Mouse (Mus musculus) heart, embryonic 15.5 days (tissue): ENCODE measurements at regions not wholly inside any gene's neighbourhood (a gene's known extent, or its start where the extent isn't known, plus 50 kb on each side); places are given as distances from the start of the nearest gene placed in this dataset.

ENCODE experiments used
- ATAC-seq: fragments of 200-750 bp; cut with Nextera tagmentation; replicated peaks from 2 replicates; pipeline ENCODE4 v1.8.0; 2017; ENCODE audit warnings: low read depth, moderate TSS enrichment; ENCODE audit not compliant: insufficient number of reproducible peaks, insufficient read depth, low FRiP score
- H3K27ac ChIP-seq: fragments of 300-500 bp; sonication (generic); 2 replicates; pipeline ENCODE4 v1.5.1; 2015; ENCODE audit warnings: mild to moderate bottlenecking, inconsistent platforms
- H3K27me3 ChIP-seq: fragments of 300-500 bp; sonication (generic); 2 replicates; pipeline ENCODE4 v1.6.1; 2015; ENCODE audit warnings: inconsistent platforms
- H3K36me3 ChIP-seq: fragments of 300-500 bp; sonication (generic); 2 replicates; pipeline ENCODE4 v1.6.1; 2015; ENCODE audit warnings: mild to moderate bottlenecking, inconsistent platforms
- H3K4me1 ChIP-seq: fragments of 300-500 bp; sonication (generic); replicated peaks from 2 replicates; pipeline ENCODE4 v1.6.1; 2015; ENCODE audit warnings: inconsistent platforms
- H3K4me2 ChIP-seq: fragments of 300-500 bp; sonication (generic); 2 replicates; pipeline ENCODE4 v1.6.1; 2015; ENCODE audit warnings: inconsistent platforms, mild to moderate bottlenecking, moderate library complexity
- H3K4me3 ChIP-seq: fragments of 300-500 bp; sonication (generic); 2 replicates; pipeline ENCODE4 v1.5.1; 2015; ENCODE audit warnings: mild to moderate bottlenecking, inconsistent platforms
- H3K9ac ChIP-seq: fragments of 300-500 bp; sonication (generic); 2 replicates; pipeline ENCODE4 v1.6.1; 2015; ENCODE audit warnings: mild to moderate bottlenecking, inconsistent platforms
- H3K9me3 ChIP-seq: fragments of 300-500 bp; sonication (generic); replicated peaks from 2 replicates; pipeline ENCODE4 v1.6.1; 2016; ENCODE audit warnings: inconsistent platforms
- WGBS: fragments of 180-500 bp; shearing (Covaris S2); methylation state at CpG from one replicate; pipeline ENCODE4 v1.1.7; 2015; ENCODE audit warnings: mixed read lengths; 5-methylcytosine and 5-hydroxymethylcytosine counted together

DNA sequence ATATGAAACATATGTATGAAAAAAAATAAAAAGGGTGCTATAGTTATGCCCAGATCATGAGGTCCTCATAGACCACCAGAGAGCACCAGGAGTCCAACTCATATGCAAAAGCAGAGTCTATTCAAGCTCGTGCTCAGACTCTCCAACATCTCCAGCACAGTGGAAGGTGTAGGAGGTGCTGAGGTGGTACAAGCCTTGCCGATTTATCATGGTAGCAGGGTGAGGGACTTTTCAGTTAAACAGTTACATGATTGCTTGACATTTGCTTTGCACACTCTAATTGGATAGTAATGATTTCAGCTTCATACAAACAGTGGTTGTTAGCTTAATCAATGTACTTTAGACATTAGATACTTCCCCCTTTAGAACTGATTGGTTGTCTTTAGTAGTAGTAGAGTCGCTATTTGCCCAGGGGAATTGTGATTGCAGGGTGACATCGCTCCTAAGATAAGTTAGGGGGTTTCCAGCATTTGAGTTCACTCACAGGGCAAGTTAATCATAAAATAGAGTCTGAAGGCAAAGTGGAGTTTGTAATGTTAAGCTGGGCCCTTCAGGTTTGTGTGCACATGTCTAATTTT lies 162.3 kb upstream of the Cdh9 start:
- Histone ChIP-seq H3K4me2 (no peak overlapping the region), H3K36me3 (no peaks in the 10 kb centered on the region), H3K4me3 (no peak overlapping the region), H3K27ac (no peak overlapping the region), H3K9me3 (no peaks in the 10 kb centered on the region), H3K9ac (no peak overlapping the region), H3K27me3 (no peaks in the 10 kb centered on the region), H3K4me1 (no peaks in the 10 kb centered on the region)
- ATAC-seq, result no peak
- WGBS, result 67% methylated on average over 4 of the region's 4 CpGs

GRCm38 (mm10) chr15:16566799-16567198 lies 161.8 kb upstream of the Cdh9 start:
- H3K9ac ChIP-seq, result no peak overlapping the region
- no peaks in the 10 kb centered on the region for H3K27me3 ChIP-seq
- ATAC-seq, result no peak
- H3K4me3 ChIP-seq, result no peak overlapping the region
- H3K36me3 ChIP-seq, result no peaks in the 10 kb centered on the region
- no peaks in the 10 kb centered on the region for H3K4me1 ChIP-seq
- H3K27ac ChIP-seq, result no peak overlapping the region
- H3K4me2 ChIP-seq, result no peak overlapping the region
- H3K9me3 ChIP-seq, result no peaks in the 10 kb centered on the region

- Histone ChIP-seq H3K9ac (no peak overlapping the region), H3K36me3 (no peaks in the 10 kb centered on the region), H3K4me1 (no peaks in the 10 kb centered on the region), H3K4me3 (no peak overlapping the region), H3K4me2 (no peak overlapping the region), H3K9me3 (no peaks in the 10 kb centered on the region), H3K27ac (no peak overlapping the region), H3K27me3 (no peaks in the 10 kb centered on the region)
- ATAC-seq, result no peak
- WGBS, result 75% methylated on average over 5 of the region's 5 CpGs
These were observed 111.7 kb upstream of the Cdh9 start for GRCm38 (mm10) chr15:16616812-16617211.

GRCm38 (mm10) chr15:16629341-16630121 lies 99.0 kb upstream of the Cdh9 start:
- H3K4me1 ChIP-seq, result no peaks in the 10 kb centered on the region
- no peaks in the 10 kb centered on the region for H3K27me3 ChIP-seq
- H3K27ac ChIP-seq, result no peak overlapping the region
- ATAC-seq, result no peak
- H3K9ac ChIP-seq, result no peak overlapping the region
- no peak overlapping the region for H3K4me3 ChIP-seq
- no peaks in the 10 kb centered on the region for H3K9me3 ChIP-seq
- no peaks in the 10 kb centered on the region for H3K36me3 ChIP-seq
- H3K4me2 ChIP-seq, result no peak overlapping the region
- WGBS, result 90% methylated on average over 8 of the region's 8 CpGs

DNA sequence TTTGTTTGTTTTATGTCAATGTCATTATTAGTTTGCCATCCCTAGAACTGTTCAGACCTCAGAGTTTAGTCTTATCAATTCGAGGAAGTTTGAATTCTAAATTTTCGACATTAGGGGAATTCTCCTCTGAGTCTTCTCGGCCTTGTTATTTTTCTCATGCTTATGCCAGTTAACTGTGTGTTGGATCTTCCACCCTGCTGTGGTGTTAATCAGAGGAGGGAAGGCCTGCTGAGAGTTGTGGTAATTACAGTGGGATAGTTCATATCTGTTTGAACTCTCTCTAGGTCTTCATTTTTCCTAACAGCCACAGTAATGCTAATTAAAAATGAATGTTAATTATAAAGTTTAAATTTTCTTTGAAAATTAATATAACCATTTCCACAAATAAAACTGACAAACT lies 88.9 kb upstream of the Cdh9 start:
- Histone ChIP-seq H3K4me2 (no peak overlapping the region), H3K36me3 (no peaks in the 10 kb centered on the region), H3K9me3 (no peaks in the 10 kb centered on the region), H3K27me3 (no peaks in the 10 kb centered on the region), H3K4me3 (no peak overlapping the region), H3K27ac (no peak overlapping the region), H3K4me1 (no peaks in the 10 kb centered on the region), H3K9ac (no peak overlapping the region)
- no peak for ATAC-seq
- WGBS, result 27% methylated on average over 3 of the region's 3 CpGs

DNA sequence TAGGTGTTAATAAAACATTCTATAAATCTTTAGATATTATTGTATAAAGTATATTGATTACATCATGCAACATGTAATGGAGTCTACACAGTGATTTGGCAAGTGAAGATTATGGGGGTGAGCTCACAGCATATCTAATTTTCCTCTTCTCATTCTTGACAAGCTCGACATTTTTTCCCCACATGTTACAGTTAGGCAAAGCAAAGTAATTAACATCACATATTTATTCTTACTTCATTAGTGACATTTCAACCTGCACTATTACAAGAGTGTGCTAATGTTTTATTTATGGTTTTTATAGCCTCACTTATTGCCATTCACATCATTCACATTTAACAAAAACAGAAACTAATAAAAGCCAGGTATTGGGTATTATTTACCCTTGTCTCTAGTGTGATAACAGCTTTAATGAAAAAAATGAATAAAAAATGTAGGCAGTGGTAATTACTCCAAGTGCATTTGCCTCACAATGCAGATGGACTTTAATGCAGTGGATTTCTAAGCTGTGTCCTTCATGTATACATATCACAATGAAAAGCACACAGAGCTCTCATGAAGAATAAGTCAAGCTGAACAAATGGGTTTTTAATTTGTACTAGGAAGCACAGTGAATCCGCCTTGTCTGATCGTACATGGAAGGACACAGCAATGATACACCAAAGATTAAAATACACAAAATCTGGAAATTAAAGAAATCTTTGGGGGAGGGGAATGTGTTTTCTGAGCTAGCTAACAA lies 75.5 kb upstream of the Cdh9 start:
- Histone ChIP-seq H3K27ac (no peak overlapping the region), H3K4me3 (no peak overlapping the region), H3K36me3 (no peaks in the 10 kb centered on the region), H3K27me3 (no peaks in the 10 kb centered on the region), H3K4me2 (no peak overlapping the region), H3K9ac (no peak overlapping the region), H3K9me3 (no peaks in the 10 kb centered on the region), H3K4me1 (no peaks in the 10 kb centered on the region)
- no peak for ATAC-seq
- 70% methylated on average over 3 of the region's 3 CpGs for WGBS

- H3K9me3 ChIP-seq, result no peaks in the 10 kb centered on the region
- ATAC-seq, result no peak
- H3K4me2 ChIP-seq, result no peak overlapping the region
- no peak overlapping the region for H3K9ac ChIP-seq
- 79% methylated on average over 4 of the region's 4 CpGs for WGBS
- no peaks in the 10 kb centered on the region for H3K36me3 ChIP-seq
- no peak overlapping the region for H3K27ac ChIP-seq
- no peaks in the 10 kb centered on the region for H3K27me3 ChIP-seq
- H3K4me1 ChIP-seq, result no peaks in the 10 kb centered on the region
- H3K4me3 ChIP-seq, result no peak overlapping the region
These were observed 74.9 kb upstream of the Cdh9 start for GRCm38 (mm10) chr15:16653690-16654089.

DNA sequence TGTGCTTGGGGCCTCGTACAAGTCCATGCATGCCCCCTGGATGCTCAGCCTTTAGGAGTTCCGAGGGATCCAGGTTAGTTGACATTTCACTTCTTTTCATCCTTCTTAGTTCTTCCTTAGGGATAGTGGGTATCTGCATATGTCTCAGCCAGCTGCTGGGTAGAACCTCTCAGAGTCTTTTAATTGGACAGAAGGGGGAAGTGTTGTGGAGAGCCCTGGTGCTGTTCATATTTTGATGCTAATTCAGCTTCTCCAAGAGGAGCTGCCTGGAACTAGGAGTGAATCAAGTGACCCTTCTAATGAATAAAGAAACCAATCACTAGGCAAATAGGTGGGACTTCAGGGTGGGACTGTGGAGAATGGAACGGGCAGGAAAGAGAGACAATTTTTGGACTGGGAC lies 67.3 kb upstream of the Cdh9 start:
- Histone ChIP-seq H3K27me3 (no peaks in the 10 kb centered on the region), H3K4me1 (no peaks in the 10 kb centered on the region), H3K36me3 (no peaks in the 10 kb centered on the region), H3K9me3 (no peaks in the 10 kb centered on the region), H3K4me3 (no peak overlapping the region), H3K27ac (no peak overlapping the region), H3K4me2 (no peak overlapping the region), H3K9ac (no peak overlapping the region)
- no peak for ATAC-seq
- WGBS, result 73% methylated on average over 3 of the region's 3 CpGs
